Mouse (Mus musculus) liver, embryonic 16.5 days (tissue): Measurements from ENCODE around the gene Zfp599. TPM values are rescaled to one million over a fixed set of nuclear protein-coding genes. Genes with fewer than 3 reads are reported as not detected.
"Not testable (repeated sequence)": the region's sequence is repeated elsewhere in the genome, so short reads cannot be mapped to it uniquely, and the experiment has no call there.

Experiments
- ATAC-seq: fragments of 200-750 bp; cut with Nextera tagmentation; 2 replicates; pipeline ENCODE4 v1.8.0; 2017; ENCODE audit warnings: low read depth, mild to moderate bottlenecking, moderate number of reproducible peaks, moderate library complexity
- H3K27ac ChIP-seq: fragments of 300-500 bp; sonication (generic); 2 replicates; pipeline ENCODE4 v1.5.1; 2014; ENCODE audit warnings: mild to moderate bottlenecking, low read length
- H3K27me3 ChIP-seq: fragments of 300-500 bp; sonication (generic); 2 replicates; pipeline ENCODE4 v1.6.1; 2014; ENCODE audit warnings: low read depth, low read length, mixed read lengths; ENCODE audit not compliant: control insufficient read depth, insufficient read depth
- H3K36me3 ChIP-seq: fragments of 300-500 bp; sonication (generic); 2 replicates; pipeline ENCODE4 v1.6.1; 2014; ENCODE audit warnings: mild to moderate bottlenecking; ENCODE audit not compliant: control insufficient read depth, insufficient read depth
- H3K4me1 ChIP-seq: fragments of 300-500 bp; sonication (generic); 2 replicates; pipeline ENCODE4 v1.6.1; 2014; ENCODE audit warnings: low read depth, low read length, mixed read lengths; ENCODE audit not compliant: control insufficient read depth
- H3K4me2 ChIP-seq: fragments of 300-500 bp; sonication (generic); 2 replicates; pipeline ENCODE4 v1.6.1; 2014; ENCODE audit warnings: low read depth, low read length, mixed read lengths
- H3K4me3 ChIP-seq: fragments of 300-500 bp; sonication (generic); 2 replicates; pipeline ENCODE4 v1.5.1; 2014; ENCODE audit warnings: low read depth, mild to moderate bottlenecking, low read length
- H3K9ac ChIP-seq: fragments of 300-500 bp; sonication (generic); 2 replicates; pipeline ENCODE4 v1.6.1; 2014; ENCODE audit warnings: low read depth, low read length
- H3K9me3 ChIP-seq: fragments of 300-500 bp; sonication (generic); replicated peaks from 2 replicates; pipeline ENCODE4 v1.6.1; 2016; ENCODE audit warnings: low read length; ENCODE audit not compliant: control insufficient read depth
- WGBS: fragments of 180-500 bp; shearing (Covaris S2); extraction: QIAGEN DNeasy Blood & Tissue Kit; methylation state at CpG from one replicate; pipeline ENCODE4 v1.1.7; 2014; ENCODE audit not compliant: insufficient replicate concordance; 5-methylcytosine and 5-hydroxymethylcytosine counted together
- polyA plus RNA-seq: library from polyadenylated mRNA; unstranded; fragments of >200 nt; fragmentation: Nextera tagmentation; extraction: Ambion mirVana; gene quantifications from 2 replicates; pipeline ENCODE4 v1.2.1, GENCODE M21; 2015

Gene Zfp599
- 1.0 and 1.3 TPM in 2 replicates for polyA plus RNA-seq

GRCm38 (mm10) chr9:22259184-22260091, at the start of gene Zfp599:
TSS of gene Zfp599 (minus strand) at chr9:22259895.
- no peaks in the 10 kb centered on the region; the same call in 1 of the 2 replicates for H3K4me1 ChIP-seq
- 1% methylated on average over 35 of the region's 35 CpGs for WGBS
- H3K27ac ChIP-seq = no peak within 1 kb of the TSS
- peak within 1 kb of the TSS; percentile 82 for H3K4me2 ChIP-seq
- peak; percentile 99 for ATAC-seq
- H3K27me3 ChIP-seq = no peaks in the 10 kb centered on the region
- H3K4me3 ChIP-seq = peak within 1 kb of the TSS; percentile 78
- H3K9me3 ChIP-seq = no peaks in the 10 kb centered on the region
- H3K9ac ChIP-seq = peak within 1 kb of the TSS; percentile 78
- peaks cover 5% of the 10 kb centered on the region for H3K36me3 ChIP-seq

DNA sequence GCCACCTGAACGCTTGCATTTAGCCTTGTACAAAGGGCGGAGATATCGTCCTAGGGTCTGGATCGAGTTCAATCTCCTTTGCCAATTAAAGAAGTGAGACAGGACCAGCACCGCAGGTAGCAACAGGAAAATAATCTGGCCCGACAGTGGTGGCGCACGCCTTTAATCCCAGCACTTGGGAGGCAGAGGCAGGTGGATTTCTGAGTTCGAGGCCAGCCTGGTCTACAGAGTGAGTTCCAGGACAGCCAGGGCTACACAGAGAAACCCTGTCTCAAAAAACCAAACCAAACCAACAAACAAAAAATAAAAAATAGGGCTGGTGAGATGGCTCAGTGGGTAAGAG, 48.2 kb upstream of the Zfp599 start:
- not testable (repeated sequence) for ATAC-seq, H3K9ac ChIP-seq, H3K27ac ChIP-seq, H3K9me3 ChIP-seq, H3K27me3 ChIP-seq, H3K4me1 ChIP-seq, H3K36me3 ChIP-seq
- 9% methylated on average over 9 of the region's 9 CpGs for WGBS
- H3K4me3 ChIP-seq = peak overlapping the region; percentile 81
- peak overlapping the region; percentile 81 for H3K4me2 ChIP-seq

GRCm38 (mm10) chr9:22307156-22307919, 47.6 kb upstream of the Zfp599 start, which contains the start of gene Zfp810:
TSS of gene Zfp810 (minus strand) at chr9:22307648.
- Histone ChIP-seq H3K27me3 (no peaks in the 10 kb centered on the region), H3K4me1 (peaks cover 3% of the 10 kb centered on the region; the same call in 1 of the 2 replicates), H3K9me3 (no peaks in the 10 kb centered on the region), H3K27ac (no peak within 1 kb of the TSS), H3K36me3 (peaks cover 4% of the 10 kb centered on the region), H3K4me2 (peak within 1 kb of the TSS; percentile 81), H3K4me3 (peak within 1 kb of the TSS; percentile 81), H3K9ac (peak within 1 kb of the TSS; percentile 80)
- peak; percentile 96 for ATAC-seq
- under 1% methylated on average over 56 of the region's 56 CpGs for WGBS

- Histone ChIP-seq H3K4me3 (peak overlapping the region; percentile 81), H3K4me1 (peaks cover 3% of the 10 kb centered on the region; the same call in 1 of the 2 replicates), H3K36me3 (peaks cover 4% of the 10 kb centered on the region), H3K27me3 (no peaks in the 10 kb centered on the region), H3K27ac (no peak overlapping the region), H3K9ac (peak overlapping the region; percentile 80), H3K9me3 (no peaks in the 10 kb centered on the region), H3K4me2 (peak overlapping the region; percentile 81)
- WGBS = 19% methylated on average over 6 of the region's 6 CpGs
- ATAC-seq = no peak
Measured at GRCm38 (mm10) chr9:22306726-22307125, 47.0 kb upstream of the Zfp599 start.

DNA sequence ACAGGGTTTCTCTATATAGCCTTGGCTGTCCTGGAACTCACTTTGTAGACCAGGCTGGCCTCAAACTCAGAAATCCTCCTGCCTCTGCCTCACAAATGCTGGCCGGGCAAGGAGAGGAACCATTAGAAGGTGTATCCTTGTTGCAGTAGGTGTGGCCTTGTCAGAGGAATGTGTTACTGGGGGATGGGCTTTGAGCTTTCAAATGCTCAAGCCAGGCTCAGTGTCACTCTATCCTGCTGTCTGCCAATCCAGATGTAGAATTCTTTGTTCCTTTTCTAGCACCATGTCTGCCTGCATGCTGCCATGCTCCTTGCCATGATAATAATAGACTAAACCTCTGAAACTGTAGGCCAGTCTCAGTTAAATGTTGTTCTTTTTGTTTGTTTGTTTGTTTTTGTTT, 42.5 kb upstream of the Zfp599 start:
- no peaks in the 10 kb centered on the region for H3K27me3 ChIP-seq
- 56% methylated on average over 1 of the region's 1 CpGs for WGBS
- H3K4me2 ChIP-seq = no peak overlapping the region
- ATAC-seq = no peak
- peaks cover 3% of the 10 kb centered on the region; the same call in 1 of the 2 replicates for H3K4me1 ChIP-seq
- H3K27ac ChIP-seq = no peak overlapping the region
- no peak overlapping the region for H3K9ac ChIP-seq
- peaks cover 4% of the 10 kb centered on the region for H3K36me3 ChIP-seq
- H3K4me3 ChIP-seq = no peak overlapping the region
- no peaks in the 10 kb centered on the region for H3K9me3 ChIP-seq

- H3K27ac ChIP-seq = no peak overlapping the region
- H3K4me1 ChIP-seq = no peaks in the 10 kb centered on the region
- H3K4me2 ChIP-seq = no peak overlapping the region
- WGBS = 80% methylated on average over 4 of the region's 4 CpGs
- H3K9ac ChIP-seq = no peak overlapping the region
- ATAC-seq = no peak
- H3K36me3 ChIP-seq = peaks cover 58% of the 10 kb centered on the region
- no peaks in the 10 kb centered on the region for H3K27me3 ChIP-seq
- H3K9me3 ChIP-seq = peaks cover 25% of the 10 kb centered on the region
- H3K4me3 ChIP-seq = no peak overlapping the region
Measured at GRCm38 (mm10) chr9:22278733-22279132, 19.0 kb upstream of the Zfp599 start.

- Histone ChIP-seq H3K27me3 (no peaks in the 10 kb centered on the region), H3K4me2 (no peak overlapping the region), H3K9me3 (no peaks in the 10 kb centered on the region), H3K4me3 (no peak overlapping the region), H3K4me1 (no peaks in the 10 kb centered on the region), H3K9ac (no peak overlapping the region), H3K36me3 (no peaks in the 10 kb centered on the region), H3K27ac (no peak overlapping the region)
- ATAC-seq = no peak
- 82% methylated on average over 1 of the region's 1 CpGs for WGBS
Measured at GRCm38 (mm10) chr9:22268886-22269285, 9.2 kb upstream of the Zfp599 start.

DNA sequence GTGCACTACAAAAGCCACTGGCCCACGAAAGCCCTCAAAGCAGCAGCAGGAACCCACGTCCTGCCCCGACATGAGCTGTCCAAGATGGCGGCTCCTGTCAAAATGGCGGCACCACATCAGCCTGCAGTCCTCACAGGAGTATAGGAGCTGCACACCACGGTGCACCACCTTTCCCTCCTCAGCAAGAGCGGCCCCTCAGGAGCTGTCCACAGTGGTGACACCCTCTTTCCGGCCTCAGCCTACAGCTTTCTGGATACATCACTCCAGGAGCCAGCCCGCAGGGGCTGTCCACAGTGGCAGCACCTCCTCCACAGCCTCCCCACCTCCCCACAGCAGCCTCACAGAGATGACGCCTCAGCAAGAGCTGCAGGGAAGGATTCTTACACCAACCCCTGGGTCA, 2.9 kb upstream of the Zfp599 start:
- no peaks in the 10 kb centered on the region for H3K36me3 ChIP-seq
- no peaks in the 10 kb centered on the region for H3K27me3 ChIP-seq
- H3K9me3 ChIP-seq = no peaks in the 10 kb centered on the region
- no peak overlapping the region for H3K4me2 ChIP-seq
- no peak overlapping the region for H3K9ac ChIP-seq
- H3K27ac ChIP-seq = no peak overlapping the region
- WGBS = 72% methylated on average over 10 of the region's 10 CpGs
- no peaks in the 10 kb centered on the region; the same call in 1 of the 2 replicates for H3K4me1 ChIP-seq
- no peak overlapping the region for H3K4me3 ChIP-seq
- no peak for ATAC-seq
